Mouse (Mus musculus): ENCODE results near the gene Fgd2. TPM values are rescaled to one million over a fixed set of nuclear protein-coding genes. Genes with fewer than 3 reads are reported as not detected.

Gene Fgd2
- total RNA-seq, 2 experiments from 2014 or later, result 0.79 to 1.2 TPM

DNA sequence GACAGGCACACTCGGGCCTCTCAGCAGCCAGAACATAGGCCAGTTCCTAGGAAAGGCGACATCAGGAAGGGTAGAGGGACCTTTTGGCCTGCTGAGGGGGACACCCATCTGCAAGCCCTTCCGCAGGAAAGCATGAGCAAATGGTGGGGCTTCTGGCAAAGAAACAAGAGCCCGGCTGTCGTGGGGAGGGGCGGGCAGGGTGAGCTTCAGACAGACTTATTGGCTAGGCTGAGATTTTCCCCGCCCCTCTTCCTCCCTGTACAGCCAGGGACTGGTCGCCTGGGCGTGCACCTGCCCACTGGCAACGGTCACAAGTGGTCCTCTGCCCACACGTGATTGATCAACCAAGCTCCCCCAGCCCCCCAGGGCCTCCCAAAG, 4.2 kb upstream of the Fgd2 start:
- intact Hi-C loops (cut with DNase I), result no loop called here
- peak; percentile 62 to 63 for DNase-seq

- DNase-seq, result no peak
- intact Hi-C loops (cut with DNase I), result no loop called here
Observed at GRCm38 (mm10) chr17:29356882-29357281, 3.8 kb upstream of the Fgd2 start.

DNA sequence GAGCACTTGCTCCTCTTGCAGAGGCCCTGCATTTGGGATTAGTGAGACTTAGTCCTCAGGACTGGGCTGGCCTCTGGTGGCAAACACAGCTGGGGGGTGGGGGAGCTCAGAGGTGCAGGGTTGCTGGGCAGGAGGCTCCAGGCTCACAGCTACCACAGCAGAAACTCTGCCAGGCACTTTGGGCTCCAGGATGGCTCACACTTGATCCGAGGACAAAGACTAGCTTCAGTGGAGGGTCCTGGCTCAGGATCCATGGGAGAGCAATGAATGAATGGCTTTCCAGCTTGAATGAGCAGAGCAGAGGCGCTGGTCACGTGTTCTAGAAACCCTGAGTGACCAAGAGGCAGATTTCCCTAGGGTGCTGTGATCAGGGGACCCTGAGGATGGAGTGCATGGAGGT, 1.8 kb upstream of the Fgd2 start:
- intact Hi-C loops (cut with DNase I), result no loop called here

GRCm38 (mm10) chr17:29361982-29362691, 1.4 kb downstream of the Fgd2 start:
- no peak for DNase-seq
- intact Hi-C loops (cut with DNase I), result no loop called here

More for the DNA sequence above, 1.8 kb upstream of the Fgd2 start:
- no peak for DNase-seq

GRCm38 (mm10) chr17:29363109-29363508, 2.4 kb downstream of the Fgd2 start:
- intact Hi-C loops (cut with DNase I), result no loop called here
- DNase-seq, result no peak

DNA sequence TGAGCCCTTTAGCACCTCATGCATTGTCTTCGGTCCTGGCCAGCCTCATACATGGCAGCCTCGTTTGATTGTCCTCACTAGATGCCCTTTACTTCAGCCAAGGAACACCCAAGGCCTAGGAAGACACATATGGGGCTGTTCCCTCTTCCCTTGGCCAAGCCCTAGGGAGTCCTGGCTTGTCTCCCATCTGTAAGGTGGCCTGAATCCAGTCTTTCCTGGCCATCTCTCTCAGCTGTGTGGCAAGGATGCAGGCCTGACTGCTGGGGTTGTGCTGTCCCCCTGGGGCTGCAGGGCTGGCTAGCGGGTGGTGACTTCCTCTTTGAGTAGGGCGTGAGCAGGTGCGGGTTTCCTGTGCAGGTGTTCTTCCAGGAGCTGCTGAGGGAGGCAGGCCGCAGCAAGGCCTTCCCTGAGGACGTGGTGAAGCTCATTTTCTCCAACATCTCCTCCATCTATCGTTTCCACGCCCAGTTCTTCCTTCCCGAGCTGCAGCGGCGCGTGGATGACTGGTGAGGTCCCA, 4.4 kb downstream of the Fgd2 start:
- no peak for DNase-seq
- intact Hi-C loops (cut with DNase I), result loop anchor here (5.0 kb wide), 1 partner anchor 188 kb away; no protein-coding TSS in a partner anchor

DNA sequence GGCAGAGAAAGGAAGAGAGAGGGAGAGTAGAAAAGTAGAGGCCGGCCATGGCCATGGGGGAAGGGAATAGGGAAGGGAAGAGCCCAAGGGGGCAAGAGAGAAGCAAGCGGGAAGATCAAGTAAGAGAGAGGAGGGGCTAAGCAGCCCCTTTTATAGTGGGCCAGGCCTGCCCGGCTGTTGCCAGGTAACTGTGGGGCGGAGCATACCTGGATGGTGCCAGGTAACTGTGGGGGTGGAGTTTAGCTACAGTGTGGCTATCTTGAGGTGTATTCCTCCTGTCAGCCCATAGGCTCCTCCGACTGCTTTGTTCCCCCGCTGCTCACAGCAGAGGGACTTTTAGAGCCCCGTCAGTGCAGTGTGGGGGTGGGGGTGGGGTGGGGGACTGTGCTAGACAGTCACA, 8.0 kb downstream of the Fgd2 start:
- no peak for DNase-seq
- intact Hi-C loops (cut with DNase I), result loop anchor here (5.0 kb wide), 1 partner anchor 191 kb away; no protein-coding TSS in a partner anchor

GRCm38 (mm10) chr17:29370984-29371723, 10.4 kb downstream of the Fgd2 start:
- intact Hi-C loops (cut with DNase I), result loop anchor here (1.0 to 2.0 kb wide), 2 partner anchors 103 to 106 kb away; partner anchors contain the start of genes BC004004 and Ppil1
- DNase-seq, result peak; percentile 89 to 92

GRCm38 (mm10) chr17:29375871-29376270, 15.2 kb downstream of the Fgd2 start:
- intact Hi-C loops (cut with DNase I), result no loop called here
- DNase-seq, result no peak

- no peak for DNase-seq
- intact Hi-C loops (cut with DNase I), result no loop called here
Observed at GRCm38 (mm10) chr17:29378056-29378455, 17.3 kb downstream of the Fgd2 start.

DNA sequence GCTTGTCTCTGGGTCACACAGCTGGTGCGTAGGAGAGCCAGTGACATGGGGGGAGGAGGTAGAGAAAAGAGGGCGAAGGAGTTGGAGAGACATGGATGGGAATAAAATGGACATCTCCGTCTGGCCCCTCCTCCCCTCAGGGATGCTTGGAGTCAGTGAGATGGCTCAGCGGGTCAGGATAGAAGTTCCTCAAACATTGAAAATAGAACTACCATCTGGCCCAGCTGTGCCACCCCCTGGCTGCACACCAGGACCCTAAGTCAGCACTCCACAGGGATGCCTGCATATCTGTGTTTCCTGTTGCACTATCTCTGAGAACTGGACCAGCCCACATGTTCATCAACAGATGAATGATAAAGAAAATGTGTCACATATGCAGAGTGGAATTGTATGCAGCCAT, 19.5 kb downstream of the Fgd2 start:
- no peak for DNase-seq
- intact Hi-C loops (cut with DNase I), result no loop called here

- peak; percentile 38 to 65 for DNase-seq
- intact Hi-C loops (cut with DNase I), result loop anchor here (1.0 kb wide), 1 partner anchor 133 kb away; no protein-coding TSS in a partner anchor
Observed at GRCm38 (mm10) chr17:29381472-29381871, 20.8 kb downstream of the Fgd2 start.

GRCm38 (mm10) chr17:29382417-29382816, 21.7 kb downstream of the Fgd2 start:
- intact Hi-C loops (cut with DNase I), result no loop called here

DNA sequence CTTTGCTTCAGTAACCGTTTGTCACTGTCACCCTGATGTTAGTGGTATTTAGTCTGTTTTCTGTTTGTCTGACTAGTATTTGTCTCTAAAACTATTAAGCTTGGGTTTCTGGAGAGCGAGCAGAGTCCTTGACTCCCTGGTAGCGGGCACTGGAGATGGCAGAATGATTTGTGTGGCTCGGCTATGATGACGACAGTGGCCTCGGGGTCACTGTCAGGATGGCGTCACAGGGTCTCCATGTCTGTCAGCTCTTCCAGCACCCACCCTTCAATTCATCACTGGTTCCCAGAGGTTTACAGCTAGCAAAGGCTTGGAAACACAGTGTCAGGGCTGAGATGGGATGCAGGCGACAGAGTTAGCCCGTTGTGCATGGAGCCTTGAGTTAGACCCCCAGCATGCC, 23.2 kb downstream of the Fgd2 start:
- no peak for DNase-seq
- intact Hi-C loops (cut with DNase I), result no loop called here

More at GRCm38 (mm10) chr17:29382417-29382816, 21.7 kb downstream of the Fgd2 start:
- no peak for DNase-seq

DNA sequence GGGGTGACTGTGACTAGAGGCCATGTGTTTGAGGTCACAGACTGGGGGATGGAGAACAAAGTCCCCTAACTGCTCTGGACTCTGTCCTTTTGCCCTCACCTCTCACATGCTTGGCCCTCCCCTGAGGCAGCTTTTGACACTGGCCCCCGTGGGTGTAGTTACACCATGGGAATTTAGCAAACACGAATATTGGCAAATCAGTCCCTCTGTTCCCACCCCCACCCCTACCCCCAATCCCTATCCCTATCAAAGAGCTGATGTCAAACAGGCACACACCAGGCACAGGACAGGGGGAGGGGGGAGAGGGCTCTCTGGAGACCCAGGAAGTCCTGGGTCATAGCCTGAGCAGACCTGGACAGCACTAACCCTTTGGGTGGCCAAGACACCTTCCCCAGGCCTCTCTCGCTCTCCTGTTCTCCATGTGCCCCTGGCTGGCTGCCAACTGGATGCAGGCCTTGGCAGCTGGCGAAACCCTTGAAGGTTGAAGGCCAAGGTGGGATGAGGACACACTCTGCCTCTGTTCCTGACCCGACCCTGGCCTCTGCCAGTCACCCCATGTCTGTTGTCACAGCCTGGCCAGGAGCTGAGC, 24.2 kb downstream of the Fgd2 start:
- DNase-seq, result peak in 1 of 2 experiments; percentile 41
- intact Hi-C loops (cut with DNase I), result no loop called here

GRCm38 (mm10) chr17:29385746-29386145, 25.0 kb downstream of the Fgd2 start:
- intact Hi-C loops (cut with DNase I), result no loop called here
- DNase-seq, result no peak

- intact Hi-C loops (cut with DNase I), result no loop called here
- DNase-seq, result peak; percentile 65 to 76
Observed at GRCm38 (mm10) chr17:29388978-29389377, 28.3 kb downstream of the Fgd2 start.

- DNase-seq, result no peak
- intact Hi-C loops (cut with DNase I), result no loop called here
Observed at GRCm38 (mm10) chr17:29391280-29391679, 30.6 kb downstream of the Fgd2 start.

- intact Hi-C loops (cut with DNase I), result no loop called here
- no peak for DNase-seq
Observed at GRCm38 (mm10) chr17:29393335-29394089, 32.8 kb downstream of the Fgd2 start.

GRCm38 (mm10) chr17:29394106-29394760, 33.5 kb downstream of the Fgd2 start:
- no peak for DNase-seq
- intact Hi-C loops (cut with DNase I), result no loop called here

Data from gastrocnemius, postnatal 36 days (tissue).